Mouse (Mus musculus) neural tube, embryonic 10.5 days (tissue): ENCODE data around the gene Fads2.

Source experiments
- DNase-seq: peaks from one replicate; pipeline ENCODE4 v3.0.0-alpha.2; 2017; ENCODE audit warnings: low spot score; ENCODE audit errors: extremely low spot score

Gene Fads2

DNA sequence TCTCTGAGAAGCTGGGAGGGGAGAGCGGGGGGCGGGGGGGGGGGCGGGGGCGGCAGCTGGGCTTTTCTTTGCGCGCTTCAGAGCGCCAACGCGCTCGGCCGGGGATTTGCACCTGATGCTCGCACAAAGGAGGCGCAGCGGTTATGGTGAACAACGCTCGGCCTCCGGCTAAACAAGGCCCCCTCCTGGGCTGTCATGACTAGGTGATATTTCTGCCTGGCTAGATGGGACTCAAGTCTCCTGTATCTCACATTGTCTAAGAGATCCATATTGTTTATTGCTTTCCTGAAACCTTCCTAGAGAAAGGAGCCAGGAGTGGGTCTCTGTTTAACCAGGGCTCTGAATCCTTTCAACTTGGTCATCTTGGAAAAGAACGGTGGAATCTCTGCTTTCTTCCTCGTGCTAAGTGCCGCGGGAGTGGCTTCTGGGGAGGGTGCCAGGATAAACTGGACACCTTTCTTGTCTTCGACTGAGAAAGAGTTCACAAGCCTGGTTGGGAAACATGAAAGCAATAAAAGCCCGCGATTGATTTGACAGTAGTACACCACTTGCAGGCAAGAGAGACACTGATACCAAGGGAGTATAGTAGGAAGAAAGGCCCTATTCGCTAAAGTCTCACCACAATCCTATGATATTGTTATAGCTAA is 631 bp upstream of the Fads2 start:
- DNase-seq = no peak

DNA sequence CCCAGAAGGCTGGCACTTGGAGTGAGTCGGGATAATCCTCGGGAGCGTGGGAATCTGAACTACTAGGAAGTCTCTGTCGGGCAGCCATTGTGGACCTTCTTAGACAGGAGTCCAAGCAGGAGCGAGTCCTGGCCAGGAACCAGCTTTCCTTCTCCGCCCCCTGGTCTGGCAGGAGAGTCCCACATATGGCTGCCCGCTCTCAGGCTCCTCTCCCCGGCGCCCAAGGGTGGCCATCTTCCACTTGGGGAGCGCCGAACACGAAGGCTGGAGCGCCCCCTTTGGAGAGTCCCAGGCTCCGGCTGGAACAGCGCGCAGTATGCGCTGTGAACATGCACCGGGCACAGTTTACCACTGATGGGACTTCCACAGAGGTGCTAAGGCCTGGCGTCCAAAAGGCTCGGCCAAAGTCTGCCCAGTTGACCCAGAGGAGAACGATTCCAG is 895 bp downstream of the Fads2 start:
- peak; percentile 80 for DNase-seq

DNA sequence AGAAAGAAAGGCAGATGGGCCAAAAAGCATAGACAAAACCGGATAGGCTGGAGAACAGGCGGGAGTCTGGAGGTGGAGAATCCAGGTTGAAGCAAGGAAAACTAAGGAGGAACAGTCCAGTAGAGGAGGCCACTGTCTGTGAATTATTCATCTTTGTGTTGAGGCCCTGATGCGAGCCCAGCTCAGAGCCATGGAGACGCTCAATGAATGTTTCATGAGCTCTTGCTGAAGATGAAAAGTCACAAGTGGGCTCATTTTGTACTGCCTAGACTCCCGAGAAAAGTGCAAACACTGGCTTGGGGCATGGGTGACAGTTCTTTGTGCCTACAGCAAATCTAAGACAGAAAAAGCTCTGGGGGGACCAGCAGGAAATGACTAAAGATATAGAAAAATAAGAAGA is 3.7 kb downstream of the Fads2 start:
- DNase-seq = no peak

DNA sequence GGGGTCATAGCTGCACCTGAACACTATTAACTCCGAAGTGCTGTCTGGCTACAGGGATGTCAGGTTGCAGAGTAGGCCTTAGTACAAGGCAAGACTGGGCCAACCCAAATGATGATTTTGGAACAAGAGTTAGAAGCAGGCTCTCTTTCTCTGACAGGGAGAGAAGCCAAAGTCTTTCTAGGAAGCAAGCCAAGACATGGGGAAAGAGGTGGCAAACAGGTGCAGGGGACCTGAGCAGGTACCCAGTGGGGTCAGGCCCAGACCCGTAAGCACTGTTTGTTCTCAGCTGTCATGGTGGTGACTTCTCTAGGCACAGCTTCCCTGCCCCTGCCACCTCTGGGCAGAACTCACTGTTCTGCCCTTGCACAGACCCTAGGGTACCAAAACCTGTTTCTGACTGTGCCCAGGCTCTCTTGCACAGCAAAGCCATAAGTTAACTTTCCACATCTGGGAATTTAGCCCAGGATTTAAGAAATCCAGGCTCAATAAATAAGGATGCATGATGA is 5.1 kb downstream of the Fads2 start:
- DNase-seq = no peak

DNA sequence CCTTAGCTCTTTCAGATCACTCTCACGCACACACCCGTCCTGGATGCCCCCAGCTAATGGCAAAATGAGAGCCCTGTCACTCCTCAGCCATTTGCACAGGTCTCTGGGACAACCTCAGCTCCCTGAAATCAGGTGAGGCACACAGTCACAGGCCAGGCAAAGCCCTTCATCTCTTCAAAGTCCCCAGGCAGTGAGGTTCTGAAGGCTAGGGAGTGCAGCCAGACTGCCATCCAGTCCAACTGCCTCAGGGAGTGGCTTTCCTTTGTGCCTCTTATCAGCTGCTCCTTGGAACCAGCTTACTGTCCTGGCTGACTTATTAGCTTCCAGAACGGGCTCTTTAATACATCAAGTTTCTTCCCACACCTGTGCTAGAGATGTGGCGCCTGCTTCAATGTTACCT is 6.9 kb downstream of the Fads2 start:
- DNase-seq = no peak

DNA sequence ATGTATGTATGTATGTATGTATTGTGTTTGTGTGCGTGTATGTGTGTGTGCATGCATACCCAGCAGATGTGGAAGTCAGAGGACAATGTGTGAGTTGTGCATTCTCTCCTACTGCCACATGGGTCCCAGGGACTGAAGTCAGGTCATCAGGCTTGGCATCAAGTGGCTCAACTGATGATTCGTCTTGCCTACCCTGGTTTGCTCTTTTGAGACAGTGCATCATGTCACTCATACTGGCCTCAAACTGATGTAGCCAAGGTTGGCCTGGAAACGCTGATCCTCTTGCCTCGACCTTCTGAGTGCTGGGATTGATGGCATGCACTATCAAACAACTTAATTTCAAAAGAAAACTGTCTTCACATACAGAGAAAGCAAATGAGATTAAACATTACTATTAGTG is 7.7 kb downstream of the Fads2 start:
- no peak for DNase-seq

DNA sequence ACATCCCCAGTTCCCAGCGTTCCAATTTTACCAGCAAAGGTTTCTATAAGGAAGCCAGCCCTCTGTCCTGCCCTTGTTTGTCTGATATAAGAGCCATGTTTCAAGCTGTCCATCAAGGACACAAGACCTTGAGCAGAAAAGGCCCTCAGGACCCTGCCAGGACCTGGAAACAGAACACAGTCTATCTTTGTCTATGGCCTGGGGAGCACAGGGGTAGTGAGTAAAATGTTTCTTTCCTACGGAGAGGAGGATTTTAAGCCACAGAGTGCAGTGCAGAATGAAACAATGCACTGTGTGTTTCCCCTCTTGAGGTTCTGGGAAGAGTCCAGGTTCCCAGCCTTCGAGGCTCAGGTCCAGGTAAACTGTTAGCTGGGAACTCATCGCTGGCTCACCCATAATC is 14.6 kb downstream of the Fads2 start:
- DNase-seq = no peak

DNA sequence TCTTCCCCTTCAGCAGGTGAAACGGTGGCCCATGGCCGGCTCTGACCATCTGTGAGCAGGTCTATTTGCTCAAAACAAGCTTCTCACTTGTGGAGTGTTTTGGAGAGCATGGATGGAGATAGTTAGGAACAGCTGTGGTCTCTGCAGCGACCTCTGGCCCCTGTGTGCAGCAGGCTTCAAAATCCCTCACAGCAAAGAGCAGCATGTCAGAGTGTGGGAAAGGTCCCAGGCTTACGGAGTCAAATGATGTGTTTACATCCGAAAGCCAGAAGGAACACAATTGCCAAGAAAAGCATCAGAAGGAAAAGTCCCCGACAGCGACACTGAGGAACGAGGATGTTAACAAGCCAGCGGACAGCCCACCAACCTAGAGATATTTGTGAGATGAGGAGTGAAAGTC is 16.1 kb downstream of the Fads2 start:
- DNase-seq = no peak

DNA sequence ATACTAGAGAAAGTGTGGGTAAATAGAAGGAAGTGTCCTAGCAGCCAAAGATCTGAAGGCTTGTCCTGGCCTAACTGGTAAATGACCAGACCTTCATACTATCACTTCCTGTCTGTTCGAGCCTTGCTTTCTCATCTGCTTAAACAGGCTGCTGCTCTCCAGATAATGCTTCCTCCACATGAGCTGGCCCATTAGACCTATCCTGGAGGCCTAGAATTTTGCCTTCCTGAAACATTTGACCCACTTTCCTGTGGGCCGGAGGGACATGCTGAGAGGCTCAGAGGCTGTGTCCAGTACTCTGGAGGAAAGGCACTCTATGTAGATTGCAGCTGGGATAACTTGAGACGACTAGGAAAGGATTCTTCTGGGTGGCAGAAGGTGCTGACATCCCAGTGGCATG is 19.4 kb downstream of the Fads2 start:
- no peak for DNase-seq

DNA sequence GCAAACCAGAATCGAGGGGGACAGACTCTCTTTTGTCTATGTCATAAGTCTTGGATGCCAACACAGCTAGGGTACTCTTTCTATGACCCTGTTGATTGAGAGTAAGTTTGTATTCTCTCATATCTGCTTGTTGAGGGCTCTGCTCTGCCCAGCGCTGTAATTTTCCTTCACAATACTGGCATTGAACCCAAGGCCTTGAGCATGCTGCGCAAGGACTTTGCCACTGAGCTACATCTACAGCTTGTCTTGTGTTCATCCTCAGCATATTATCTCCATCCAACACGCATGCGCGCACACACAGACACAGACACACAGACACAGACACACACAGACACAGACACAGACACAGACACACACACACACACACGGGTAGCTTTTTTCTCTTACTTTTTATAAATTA is 21.2 kb downstream of the Fads2 start:
- no peak for DNase-seq

DNA sequence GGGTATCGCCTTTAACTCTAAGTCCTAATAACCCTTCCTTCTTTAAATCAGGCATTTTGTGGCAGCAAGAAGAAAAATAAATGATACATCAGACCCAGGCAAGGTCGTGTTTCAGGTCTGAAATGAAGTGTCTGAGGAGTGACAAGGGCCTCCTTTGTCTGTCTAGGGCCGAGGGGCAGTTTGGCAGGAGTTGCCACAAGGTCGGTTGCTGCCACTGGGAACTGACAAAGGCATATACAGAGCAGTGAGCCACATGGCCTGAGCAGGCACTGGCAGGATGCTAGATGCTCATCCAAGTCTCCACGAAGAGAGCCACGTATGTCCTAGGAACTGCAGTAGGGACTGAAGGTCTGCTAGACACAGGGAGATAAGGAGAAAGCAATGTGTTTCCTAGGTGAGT is 23.2 kb downstream of the Fads2 start:
- no peak for DNase-seq

DNA sequence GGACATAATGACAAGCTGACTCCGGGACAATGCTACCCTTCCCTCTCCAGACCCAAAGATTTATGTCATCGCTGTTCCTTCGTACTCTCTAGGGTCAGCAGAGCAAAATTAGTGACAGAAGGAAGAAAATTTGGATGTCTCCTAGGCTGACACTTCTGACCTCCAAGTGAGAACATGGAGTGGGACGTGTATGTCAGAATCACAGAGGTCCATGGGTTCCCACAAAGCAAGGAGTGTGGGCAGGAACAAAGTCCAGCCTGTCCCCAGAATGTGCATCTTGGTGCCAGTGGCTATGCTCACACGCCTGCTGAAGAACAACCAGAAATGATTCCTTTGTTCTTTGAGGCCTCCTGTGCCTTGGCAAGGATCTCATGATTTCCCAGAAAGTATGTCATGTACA is 28.4 kb downstream of the Fads2 start:
- DNase-seq = no peak

DNA sequence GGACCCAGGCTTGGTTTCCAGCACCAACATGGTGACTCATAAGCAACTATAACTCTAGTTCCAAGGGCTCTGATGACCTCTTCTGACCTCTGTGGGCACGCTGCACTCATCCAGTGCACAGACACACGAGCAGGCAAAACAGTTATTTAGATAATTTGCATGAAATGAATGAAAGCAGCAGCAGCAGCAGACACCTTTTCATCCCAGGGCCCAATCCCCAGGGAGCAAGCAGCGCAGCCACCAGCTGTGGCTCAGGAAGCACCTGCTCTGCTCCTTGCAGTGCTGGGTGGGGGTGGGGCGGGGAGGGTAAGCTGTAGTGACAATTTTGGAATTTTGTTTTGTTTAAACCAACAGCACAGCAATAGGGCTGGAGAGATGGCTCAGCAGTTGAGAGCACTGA is 29.7 kb downstream of the Fads2 start:
- no peak for DNase-seq

DNA sequence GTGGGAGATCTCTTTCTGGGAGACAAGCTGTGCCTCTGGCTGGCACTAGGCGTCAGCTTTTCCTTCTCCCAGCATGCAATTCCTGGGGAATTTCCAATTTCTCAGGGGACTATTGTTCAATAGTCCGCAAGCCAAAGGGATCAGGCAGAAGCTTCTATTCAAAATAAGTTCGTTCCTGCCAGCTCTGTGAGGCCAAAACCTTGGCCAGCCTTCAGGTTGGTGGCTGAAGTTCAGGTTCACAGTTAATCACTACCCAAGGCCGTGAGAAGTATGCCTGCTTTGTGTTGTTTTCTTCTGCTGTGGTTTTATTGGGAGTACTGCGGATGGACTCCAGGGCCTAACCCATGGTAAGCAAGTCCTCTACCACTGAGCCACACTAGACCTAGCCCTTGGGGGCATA is 30.4 kb downstream of the Fads2 start:
- no peak for DNase-seq

DNA sequence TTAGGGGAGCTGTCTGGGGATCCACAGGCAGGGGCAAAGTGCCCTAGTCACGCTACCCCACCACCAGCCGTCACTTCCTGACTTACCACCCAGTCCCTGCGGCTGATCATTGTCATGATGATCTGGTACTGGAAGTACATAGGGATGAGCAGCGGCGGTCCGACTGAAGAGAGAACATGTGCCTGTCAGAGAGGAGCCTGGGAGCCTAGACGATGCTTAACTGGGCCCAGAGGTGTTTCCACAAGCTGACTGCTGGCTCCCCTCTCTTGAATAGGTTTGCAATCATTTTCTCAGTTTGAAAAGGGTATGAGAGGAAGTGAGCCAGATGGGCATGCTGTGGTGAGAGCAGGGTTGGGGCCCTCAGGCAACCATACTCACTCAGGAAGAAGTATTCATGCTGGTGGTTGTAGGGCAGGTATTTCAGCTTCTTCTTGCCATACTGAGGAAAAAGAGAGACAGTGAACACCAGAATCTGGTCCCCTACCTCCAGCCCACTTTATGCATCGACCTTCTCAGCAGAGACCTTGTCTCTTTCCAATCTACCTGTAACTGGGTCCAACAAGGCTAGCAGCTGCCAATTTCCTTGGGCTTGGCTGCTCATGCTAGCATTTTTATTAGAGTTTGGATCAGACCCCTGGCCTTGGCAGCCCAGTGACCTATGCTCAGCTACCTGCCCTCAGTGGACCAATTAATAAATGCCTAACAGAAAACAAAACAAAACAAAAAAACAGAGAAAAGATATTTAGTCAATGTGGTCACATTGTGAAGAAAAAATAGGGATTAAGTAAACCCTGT is 31.2 kb downstream of the Fads2 start:
- DNase-seq = no peak

DNA sequence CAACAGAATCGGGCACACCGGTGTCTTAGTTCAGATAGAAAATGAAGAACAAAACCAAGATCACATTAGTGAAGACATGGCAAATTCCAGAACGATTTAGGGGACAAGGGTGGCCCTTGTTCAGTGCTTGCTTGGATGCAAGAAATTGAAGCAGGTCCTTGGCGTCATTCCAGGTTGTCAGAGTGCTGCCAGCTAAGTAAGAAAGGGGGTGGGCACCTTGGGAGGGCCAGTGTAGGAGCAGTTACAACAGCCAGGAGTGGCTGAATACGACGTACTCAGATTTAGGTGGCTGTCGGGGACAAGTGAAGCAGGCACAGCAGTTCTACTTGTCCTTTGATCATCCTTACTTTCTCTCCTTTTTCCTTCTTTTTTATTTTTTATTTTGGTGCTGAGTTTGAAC is 33.8 kb downstream of the Fads2 start:
- no peak for DNase-seq

DNA sequence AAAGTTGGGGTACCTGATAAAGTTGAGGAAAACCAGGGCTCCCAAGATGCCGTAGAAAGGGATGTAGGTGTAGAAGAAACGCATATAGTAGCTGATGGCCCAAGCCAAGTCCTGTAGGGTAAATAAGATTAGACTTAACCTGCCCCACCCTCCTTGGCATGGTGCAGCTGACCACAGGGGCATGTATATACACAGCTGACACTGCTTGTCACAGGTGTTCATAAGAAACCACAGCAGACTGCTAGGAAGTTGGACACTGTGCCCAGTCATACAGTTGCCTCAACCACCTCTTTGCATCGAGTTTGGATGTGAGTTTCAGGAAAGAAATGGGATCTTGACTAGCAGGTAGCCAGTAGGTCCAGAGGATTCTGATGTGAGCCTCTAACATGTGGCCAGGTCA is 35.0 kb downstream of the Fads2 start:
- no peak for DNase-seq

DNA sequence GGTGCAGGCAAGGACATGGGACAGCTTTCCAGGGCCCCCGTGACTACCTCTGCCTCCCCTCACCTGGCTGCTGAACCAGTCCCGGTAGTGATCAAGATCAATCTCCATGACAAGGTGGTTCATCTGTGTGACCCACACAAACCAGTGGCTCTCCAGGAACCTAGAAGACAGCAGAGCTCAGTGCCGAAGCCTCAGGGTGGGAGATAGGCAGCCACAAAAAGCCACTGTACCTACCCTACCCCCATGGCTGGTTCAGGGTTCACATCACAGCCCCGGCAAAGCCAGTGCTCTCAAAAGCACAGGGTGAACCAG is 35.4 kb downstream of the Fads2 start:
- no peak for DNase-seq

DNA sequence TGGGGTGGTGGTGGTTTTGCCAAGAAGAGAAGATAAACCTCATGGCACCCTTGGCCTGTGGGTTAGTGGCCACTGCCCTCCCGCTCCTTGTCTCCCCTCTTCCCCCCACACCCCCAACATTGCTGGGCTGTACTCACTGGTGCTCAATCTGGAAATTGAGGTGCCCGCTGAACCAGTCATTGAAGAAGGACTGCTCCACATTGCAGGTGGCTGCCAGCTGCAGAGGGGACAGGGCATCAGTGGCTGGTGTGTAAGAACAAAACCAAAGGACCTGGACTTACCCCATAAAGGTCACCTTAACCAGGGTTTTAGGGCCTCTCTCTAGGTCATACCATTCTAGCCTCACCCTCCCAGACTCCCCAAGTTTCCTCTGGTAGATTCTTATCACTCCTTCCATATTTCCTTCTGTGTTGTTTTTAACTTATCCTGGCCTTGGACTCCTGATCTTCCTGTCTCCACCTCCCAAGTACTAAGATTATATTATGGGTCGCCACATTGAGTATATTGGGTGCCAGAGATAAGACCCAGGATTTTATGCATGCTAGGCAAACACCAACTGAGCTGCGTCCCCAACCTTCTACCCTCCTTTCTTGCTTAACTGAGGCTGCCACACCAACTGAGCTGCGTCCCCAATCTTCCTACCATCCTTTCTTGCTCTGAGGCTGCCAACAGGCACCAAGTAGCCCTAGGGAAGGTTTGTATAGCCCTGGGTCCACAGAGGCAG is 35.9 kb downstream of the Fads2 start:
- DNase-seq = no peak

DNA sequence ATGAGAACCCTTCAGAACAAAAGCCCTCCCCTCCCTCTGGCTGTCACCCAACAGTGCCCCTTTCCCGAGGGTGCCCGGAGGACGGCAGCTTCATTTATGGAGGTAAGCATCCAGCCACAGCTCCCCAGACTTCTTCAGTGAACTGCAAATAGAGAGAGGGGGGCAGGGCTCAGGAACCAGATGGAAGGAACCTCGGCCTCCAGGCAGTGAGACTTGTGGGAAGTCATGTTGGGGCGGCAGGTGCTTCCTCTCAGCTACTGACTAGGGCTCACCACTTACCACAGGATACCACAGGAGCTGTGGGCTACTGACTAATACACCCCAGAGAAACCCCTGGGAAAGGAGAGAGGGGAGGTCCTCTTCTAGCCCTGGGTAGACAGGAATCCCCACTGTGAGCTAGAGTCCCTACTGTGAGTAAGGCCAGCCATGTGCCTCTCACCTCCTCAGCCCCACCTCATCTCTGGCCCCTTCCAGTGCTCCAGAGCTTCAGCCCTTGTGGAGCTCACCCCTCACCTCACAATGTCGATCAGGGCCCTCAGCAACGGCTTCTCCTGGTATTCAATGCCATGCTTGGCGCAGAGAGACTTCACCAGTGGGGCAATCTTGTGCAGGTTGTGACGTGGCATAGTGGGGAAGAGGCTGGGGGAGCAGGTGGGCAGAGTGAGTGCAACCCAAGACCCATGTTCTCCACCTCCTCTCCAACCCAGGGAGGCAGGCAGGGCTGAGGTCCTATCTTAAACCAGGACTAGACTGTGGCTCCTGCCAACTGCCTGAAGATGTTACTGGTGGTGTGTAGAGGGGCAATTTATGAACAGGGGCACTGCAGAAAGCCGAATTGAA is 37.2 kb downstream of the Fads2 start:
- no peak for DNase-seq

DNA sequence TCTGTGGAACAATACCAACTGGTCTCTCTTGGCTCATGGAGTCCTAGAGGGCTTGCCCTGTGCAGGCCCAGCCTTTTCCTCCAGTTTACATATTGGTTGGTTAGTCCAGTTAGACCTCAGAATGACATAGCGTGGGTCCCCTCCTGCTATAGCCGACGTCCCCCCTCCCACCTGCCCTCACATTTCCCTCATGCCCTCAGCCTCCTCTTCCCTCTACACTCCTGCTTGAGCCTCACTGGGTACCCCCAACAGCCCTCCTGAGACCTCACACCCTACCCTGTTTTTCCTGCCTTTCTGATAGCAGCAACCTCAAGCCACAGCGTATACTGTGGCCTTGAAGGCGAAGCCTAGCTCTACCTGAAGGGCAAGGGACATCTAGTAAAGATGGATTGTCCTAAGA is 38.7 kb downstream of the Fads2 start:
- DNase-seq = no peak

DNA sequence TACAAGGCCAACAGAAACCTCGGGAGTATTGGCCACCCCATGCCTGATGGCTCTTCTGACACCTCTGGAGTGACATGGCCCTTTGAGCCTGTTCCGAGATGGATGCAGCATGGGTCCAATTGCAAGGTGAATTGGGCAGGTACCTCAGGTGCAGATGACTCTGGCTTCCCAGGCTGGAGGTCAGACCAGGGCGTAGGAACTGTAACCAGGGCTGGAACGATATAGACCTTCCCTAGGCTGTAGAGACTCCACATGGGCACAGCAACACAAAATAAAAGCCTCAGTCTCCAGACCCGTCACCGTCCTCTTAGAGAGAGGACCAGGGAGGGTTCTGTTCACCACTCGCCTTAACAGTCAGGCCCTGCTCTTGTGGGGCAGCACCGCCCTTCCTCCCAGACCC is 39.3 kb downstream of the Fads2 start:
- no peak for DNase-seq
